Mouse (Mus musculus) splenic B cell, adult 2 months (primary cell): ENCODE data around the gene Nrxn1.
A peak's percentile ranks its signal among the peaks of the same experiment; 100 is the strongest.

Source experiments
- DNase-seq: peaks from one replicate; pipeline ENCODE4 v3.0.0-alpha.2; 2011; ENCODE audit warnings: low read depth, low spot score
- H3K27me3 ChIP-seq: 2 replicates; pipeline ENCODE4 v1.6.1; 2012; ENCODE audit warnings: mild to moderate bottlenecking, low read length, moderate library complexity, mixed read lengths; ENCODE audit not compliant: control insufficient read depth, poor library complexity, insufficient read depth, severe bottlenecking
- H3K36me3 ChIP-seq: 2 replicates; pipeline ENCODE4 v1.6.1; 2012; ENCODE audit warnings: mild to moderate bottlenecking, low read length, moderate library complexity, mixed read lengths; ENCODE audit not compliant: control insufficient read depth, poor library complexity, insufficient read depth, severe bottlenecking

Gene Nrxn1

DNA sequence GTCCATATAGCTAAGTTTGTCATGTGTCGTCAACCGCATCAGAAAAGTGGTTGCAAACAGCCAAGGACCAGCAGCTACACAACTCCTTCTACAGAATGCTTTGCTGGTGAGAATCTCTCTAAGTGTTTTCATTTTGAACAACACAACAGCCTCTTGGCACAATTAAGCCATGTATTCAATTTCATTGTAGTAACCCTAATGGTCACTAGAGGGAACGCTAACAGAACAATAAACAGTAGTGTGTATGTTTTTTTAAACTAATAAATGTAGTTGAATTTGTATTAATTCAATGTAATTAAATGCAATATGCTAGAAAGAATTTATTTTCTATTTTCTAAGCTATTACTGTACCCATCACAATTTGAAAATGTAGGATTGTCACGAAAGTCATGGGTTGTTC is 471.0 kb downstream of the Nrxn1 start:
- H3K36me3 ChIP-seq = no peaks in the 10 kb centered on the region
- DNase-seq = no peak
- H3K27me3 ChIP-seq = no peaks in the 10 kb centered on the region

DNA sequence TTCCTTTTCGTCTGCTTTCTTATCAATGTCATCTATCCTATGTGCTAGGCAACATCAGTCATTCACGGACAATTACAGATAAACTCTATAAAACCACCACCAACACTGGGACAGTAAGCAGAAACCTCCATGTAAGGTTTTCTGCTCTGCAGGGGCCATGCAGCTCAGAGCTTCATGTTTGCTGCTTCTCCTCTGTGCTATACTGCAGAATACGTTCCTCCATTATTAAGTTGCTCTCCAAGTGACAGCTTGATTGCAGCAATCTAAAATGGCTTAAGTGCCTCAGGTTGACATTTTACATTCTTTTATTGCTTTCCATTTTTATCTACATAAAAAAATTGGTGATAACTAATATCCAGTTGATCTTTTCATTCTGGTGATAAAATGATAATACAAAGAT is 477.9 kb downstream of the Nrxn1 start:
- DNase-seq = no peak
- Histone ChIP-seq H3K36me3 (no peaks in the 10 kb centered on the region), H3K27me3 (no peaks in the 10 kb centered on the region)

DNA sequence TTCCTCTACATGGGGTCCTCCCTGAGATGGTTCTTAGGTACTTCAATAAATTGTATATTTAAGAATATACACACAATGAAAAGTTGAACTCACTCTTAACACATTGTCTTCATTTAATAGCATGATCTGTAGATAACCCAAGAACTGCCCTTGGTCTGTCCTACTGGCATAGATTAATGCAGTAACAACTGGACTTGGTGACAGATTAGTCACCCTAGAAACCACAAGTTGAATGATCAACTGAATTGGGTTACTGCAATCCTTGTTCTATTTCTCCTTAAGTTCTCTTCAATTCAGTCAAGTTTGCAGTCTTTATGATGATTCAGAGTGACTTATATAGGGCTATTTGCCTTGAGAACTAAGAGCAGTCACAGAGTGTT is 485.5 kb downstream of the Nrxn1 start:
- no peaks in the 10 kb centered on the region for H3K36me3 ChIP-seq
- no peak for DNase-seq
- H3K27me3 ChIP-seq = no peaks in the 10 kb centered on the region

DNA sequence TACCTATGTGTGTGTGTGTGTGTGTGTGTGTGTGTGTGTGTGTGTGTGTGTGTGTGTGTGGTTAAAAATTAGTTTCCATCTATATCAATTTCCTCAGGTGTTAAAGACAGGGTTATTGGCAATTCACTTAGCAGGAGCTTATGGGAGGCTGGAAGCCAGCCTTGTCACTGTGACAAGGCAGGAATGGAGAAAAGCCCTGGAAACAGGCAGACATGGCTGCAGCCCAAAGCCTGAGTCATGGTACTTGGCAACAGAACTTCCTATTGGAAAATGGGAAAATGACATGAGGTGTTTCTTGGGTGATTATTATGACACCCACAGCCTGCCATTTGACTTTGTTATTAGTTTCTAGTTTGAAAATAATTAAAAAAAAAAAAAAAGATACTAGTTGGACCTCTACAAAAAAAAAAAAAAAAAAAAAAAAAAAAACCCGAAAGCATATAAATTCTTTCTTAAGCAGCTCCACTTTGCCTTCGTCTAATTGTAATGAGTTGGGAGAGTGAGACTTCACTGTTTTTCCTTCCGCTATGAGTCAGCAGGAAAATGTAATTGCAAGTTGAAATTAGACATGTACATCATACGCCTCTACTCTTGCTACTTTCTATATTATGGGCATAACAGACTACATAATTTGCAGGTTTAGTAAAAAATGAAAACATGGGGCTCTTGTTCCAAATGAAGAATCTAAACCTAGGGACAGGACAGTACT is 486.0 kb downstream of the Nrxn1 start:
- DNase-seq = no peak
- Histone ChIP-seq H3K27me3 (no peaks in the 10 kb centered on the region), H3K36me3 (no peaks in the 10 kb centered on the region)

DNA sequence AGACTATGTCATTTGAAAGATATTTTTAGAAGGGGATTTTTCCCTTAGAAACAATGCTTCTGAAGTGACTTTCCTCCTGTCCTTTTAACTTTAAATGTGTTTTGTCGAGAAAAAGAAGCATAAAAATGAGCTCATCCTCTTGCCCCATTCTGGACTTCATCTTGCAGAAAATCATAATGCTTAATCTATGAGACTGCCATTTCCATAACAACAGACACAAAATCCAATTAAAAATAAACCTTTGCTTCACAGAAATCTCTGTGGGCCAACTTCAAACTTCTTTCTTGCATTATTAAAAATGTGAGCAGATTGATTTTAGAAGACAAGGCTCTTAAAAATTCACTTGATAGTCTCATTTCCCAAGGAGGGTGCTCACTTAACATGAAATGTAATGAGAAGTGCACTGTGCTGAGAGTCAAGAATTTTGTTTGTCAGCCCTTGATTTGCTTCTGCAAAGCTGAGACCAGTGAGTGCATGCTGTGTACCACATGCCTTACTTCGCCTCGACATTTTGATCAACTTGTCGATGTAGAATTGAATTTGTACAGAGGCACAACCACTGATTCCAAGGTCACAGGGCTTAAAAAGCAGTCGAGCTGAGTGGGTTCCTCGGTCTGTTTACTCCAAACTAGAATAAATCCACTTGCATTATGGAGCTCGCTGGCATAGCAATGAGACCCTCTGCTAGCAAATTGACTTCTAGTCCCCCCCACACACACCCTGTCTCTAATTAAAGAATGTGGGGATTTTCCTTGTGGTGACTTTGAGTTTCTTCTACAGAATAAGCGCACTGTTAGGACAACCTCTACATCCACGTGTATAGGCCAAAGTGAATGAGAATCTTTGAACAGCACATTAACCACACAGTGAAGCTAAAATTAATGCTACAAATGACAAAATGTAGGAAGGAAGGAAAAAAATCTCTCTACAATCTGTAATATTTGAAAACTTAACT is 493.0 kb downstream of the Nrxn1 start:
- Histone ChIP-seq H3K27me3 (no peaks in the 10 kb centered on the region), H3K36me3 (no peaks in the 10 kb centered on the region)
- DNase-seq = no peak

DNA sequence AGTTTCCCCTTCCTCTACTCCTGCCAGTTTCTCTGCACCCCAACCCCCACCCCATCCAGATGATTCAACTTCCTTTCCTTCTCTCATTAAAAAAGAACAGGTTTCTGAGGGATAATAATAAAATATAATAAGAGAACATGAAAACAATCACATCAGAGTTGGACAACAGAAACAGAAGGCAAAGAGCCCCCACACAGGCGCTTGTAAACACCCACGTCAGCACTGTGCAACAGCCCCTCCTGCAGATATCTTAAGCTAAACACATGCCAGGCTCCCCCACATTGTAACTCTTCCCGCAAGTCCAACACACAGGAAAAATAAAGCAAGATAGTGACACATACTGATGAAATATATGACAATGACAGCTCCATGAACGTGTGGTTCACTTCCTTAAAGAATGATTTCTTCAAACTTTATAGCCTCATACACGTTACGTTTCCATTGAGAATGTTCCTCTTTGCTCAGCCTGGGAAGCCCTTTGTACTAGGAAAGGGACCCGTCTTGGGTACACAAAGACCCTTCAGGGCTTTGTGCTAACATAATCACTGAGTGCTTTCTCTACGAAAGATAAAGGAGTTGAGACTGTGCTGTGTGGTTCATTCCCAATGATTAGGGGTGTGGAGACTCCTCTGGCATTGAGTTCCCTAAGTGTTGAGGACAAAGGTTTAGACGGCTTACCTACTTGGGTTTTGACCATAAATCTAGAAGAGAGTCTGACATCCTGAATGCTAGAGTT is 497.9 kb downstream of the Nrxn1 start:
- H3K36me3 ChIP-seq = no peaks in the 10 kb centered on the region
- DNase-seq = no peak
- H3K27me3 ChIP-seq = no peaks in the 10 kb centered on the region

DNA sequence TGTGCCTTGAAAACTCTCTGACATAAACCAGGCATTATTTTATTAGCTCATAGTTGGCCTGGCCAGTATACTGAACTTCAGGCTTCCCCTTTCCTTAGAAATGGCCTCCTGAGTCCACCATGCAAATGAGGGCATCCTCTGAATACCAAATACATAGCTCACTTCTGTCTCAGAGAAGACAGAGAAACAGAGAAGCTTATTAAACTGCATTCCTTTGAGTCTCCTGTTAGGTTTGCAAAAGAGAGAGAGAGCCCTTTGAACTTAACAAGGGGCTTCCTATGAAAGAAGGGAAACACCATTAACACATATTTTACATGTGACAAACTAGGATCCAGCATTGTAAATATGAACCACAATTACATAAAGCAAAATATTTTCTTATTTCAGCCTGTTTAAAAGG is 506.0 kb downstream of the Nrxn1 start:
- H3K27me3 ChIP-seq = no peaks in the 10 kb centered on the region
- DNase-seq = no peak
- no peaks in the 10 kb centered on the region for H3K36me3 ChIP-seq

DNA sequence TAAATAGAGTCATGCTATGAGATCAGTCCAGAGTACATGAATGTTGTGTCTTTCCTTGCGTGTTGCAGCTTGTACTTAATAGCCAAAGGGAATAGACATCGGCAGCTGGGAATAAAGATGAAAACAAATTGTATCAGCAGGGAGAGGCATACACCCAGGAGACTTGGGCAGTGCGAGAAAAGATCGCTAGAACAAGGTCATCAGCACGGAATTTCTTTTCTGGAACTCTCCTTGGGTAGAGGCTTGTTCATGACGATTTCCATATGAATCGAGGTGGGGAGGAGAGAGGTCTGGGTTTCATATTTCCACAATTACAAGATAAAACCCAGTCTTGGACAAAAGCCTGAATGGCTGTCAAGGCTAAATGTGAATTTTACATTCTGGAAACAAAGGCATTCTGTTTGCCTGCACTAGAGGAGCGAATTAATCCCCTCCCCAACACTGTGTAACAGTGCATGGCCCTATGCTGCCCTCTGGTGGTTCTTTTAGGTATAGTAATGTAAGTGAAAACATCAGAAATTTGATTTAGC is 508.1 kb downstream of the Nrxn1 start:
- DNase-seq = peak; percentile 42
- no peaks in the 10 kb centered on the region for H3K36me3 ChIP-seq
- no peaks in the 10 kb centered on the region for H3K27me3 ChIP-seq

DNA sequence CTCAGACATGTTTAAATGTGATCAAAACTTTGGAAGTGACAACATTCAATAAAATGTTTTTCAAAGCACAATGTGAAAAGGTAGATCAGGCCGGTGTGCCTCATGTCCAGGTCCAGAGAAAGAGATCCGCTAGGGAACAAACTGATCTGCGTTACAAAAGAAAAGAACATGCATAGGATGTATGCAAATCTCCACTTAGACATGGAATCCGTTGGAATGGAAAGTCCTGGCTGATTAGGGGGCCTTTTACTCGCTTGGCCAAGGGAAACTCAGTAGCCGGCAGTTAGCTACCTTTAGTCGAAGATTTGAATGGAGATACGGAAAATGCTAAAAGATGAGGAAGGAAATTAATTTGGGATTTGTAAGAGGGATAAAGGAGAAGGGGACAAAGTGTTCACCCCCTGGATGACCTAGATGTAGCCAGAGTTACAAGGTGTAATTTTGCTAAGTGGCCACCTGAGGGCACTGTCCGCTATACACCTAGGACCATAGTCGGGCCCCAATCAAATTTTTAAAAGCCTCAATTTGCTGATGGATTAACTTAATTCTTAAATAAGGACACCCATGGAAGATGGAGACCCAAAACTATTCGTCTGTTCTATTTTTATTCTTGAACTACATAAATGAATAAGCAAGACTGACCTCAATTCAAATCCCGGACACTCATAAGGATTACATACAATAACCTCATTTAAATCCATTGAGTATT is 508.9 kb downstream of the Nrxn1 start:
- H3K36me3 ChIP-seq = no peaks in the 10 kb centered on the region
- no peaks in the 10 kb centered on the region for H3K27me3 ChIP-seq
- DNase-seq = peak; percentile 6

DNA sequence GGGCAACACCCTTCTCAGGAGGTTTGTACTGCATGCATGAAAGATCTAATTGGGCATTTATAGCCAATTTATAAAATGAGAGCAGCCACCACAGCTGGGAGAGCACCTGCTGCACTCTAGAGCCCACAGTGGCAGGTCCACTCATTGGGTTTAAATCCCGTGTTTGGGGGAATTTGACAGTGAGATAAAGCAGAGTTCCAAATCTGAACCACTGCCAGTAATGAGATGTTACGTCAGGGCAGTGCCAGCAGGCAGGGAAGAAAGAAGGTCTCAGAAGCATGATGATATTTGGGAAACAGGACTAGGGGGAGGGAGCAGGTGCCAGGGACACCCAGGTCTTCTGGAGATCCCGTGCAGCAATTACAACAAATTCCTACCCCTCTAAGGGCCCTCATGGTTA is 509.7 kb downstream of the Nrxn1 start:
- Histone ChIP-seq H3K36me3 (no peaks in the 10 kb centered on the region), H3K27me3 (no peaks in the 10 kb centered on the region)
- no peak for DNase-seq

DNA sequence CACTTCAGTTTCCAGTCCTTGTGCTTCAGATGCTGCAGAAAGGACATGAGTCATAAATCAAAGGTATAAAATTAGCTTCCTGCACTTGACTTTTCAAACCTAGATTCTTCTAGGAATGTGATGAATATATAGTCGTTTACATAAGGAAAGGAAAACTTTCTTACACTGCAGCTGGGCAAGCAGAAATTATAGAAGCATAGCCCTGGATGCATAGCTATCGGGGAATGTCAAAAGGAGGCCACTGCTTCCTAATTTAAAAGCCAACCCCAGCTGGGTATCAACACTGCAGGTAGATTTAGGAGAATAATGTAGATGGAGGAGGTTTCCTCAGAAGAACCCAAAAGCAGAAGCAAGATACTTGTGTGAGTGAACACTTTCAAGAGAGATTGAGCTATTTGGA is 523.0 kb downstream of the Nrxn1 start:
- no peak for DNase-seq
- no peaks in the 10 kb centered on the region for H3K36me3 ChIP-seq
- no peaks in the 10 kb centered on the region for H3K27me3 ChIP-seq

DNA sequence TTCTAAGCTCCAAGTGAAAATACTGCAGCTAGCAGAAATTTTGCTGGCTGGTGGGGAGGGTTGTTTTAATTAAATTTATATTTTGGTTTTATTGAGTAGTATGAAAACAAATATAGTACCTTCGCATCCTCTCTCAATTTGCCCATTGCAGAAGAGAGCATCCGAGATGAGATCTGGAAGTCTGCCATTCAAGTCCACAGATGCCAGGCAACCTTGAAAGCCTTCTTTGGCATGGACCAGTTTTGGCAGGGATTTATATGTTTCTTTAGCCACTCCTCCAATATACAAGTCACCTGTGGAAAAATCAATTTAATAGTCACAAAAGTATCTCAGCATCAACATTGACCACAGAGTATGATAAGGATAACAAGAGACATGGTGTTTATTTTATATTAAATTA is 527.7 kb downstream of the Nrxn1 start:
- DNase-seq = no peak
- Histone ChIP-seq H3K27me3 (no peaks in the 10 kb centered on the region), H3K36me3 (no peaks in the 10 kb centered on the region)

DNA sequence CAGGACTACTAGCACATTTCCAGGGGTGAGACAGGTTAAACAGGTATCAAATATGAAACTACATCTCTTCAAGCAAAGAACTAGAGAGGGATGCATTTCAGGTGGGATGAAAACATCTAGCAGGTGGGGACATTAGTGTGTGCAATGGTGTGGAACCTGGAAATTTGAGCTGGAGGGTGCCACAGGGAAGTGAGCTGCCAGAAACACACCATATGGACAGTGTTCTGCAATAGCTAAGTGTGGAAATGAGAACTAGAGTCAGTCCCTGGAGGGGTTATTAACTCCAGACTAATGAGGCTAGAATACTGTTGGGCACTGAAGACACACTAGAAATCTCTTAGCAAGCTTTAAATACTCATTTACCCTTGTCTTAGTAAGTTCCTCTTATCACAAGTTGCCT is 536.5 kb downstream of the Nrxn1 start:
- DNase-seq = no peak
- Histone ChIP-seq H3K27me3 (no peaks in the 10 kb centered on the region), H3K36me3 (no peaks in the 10 kb centered on the region)

DNA sequence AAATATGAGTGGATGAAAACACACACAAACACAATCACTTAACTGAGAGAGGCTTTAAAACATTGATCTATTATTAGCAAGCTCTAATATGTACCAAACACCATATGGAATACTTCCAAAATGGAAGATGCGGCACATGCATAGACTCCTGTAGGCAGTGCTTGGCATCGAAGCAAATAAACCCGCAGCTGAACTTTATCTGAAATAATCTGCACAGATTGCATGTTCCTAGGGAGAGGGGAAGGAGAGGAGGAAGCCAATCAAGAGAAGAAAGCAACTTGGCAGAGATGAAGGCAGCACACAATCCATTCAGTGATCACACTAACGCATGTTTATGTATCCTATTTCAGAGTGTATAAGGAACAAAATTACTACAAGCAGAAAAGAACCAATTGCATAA is 542.5 kb downstream of the Nrxn1 start:
- Histone ChIP-seq H3K27me3 (no peaks in the 10 kb centered on the region), H3K36me3 (no peaks in the 10 kb centered on the region)
- no peak for DNase-seq
